Mouse (Mus musculus) hindbrain, embryonic 12.5 days (tissue): ENCODE measurements around the gene Cntf. TPM values are rescaled to one million over a fixed set of nuclear protein-coding genes. Genes with fewer than 3 reads are reported as not detected.
"Not testable (repeated sequence)": the region's sequence is repeated elsewhere in the genome, so short reads cannot be mapped to it uniquely, and the experiment has no call there.

Experiments
- ATAC-seq: fragments of 200-750 bp; cut with Nextera tagmentation; 2 replicates; pipeline ENCODE4 v1.8.0; 2017; ENCODE audit warnings: moderate TSS enrichment; ENCODE audit not compliant: low FRiP score
- H3K27ac ChIP-seq: fragments of 300-500 bp; sonication (generic); 2 replicates; pipeline ENCODE4 v1.5.1; 2016; ENCODE audit warnings: mild to moderate bottlenecking
- H3K27me3 ChIP-seq: fragments of 300-500 bp; sonication (generic); 2 replicates; pipeline ENCODE4 v1.6.1; 2016; ENCODE audit warnings: mild to moderate bottlenecking
- H3K36me3 ChIP-seq: fragments of 300-500 bp; sonication (generic); 2 replicates; pipeline ENCODE4 v1.6.1; 2016; ENCODE audit warnings: mild to moderate bottlenecking
- H3K4me1 ChIP-seq: fragments of 300-500 bp; sonication (generic); 2 replicates; pipeline ENCODE4 v1.6.1; 2016
- H3K4me2 ChIP-seq: fragments of 300-500 bp; sonication (generic); replicated peaks from 2 replicates; pipeline ENCODE4 v1.6.1; 2016; ENCODE audit warnings: mild to moderate bottlenecking
- H3K4me3 ChIP-seq: fragments of 300-500 bp; sonication (generic); 2 replicates; pipeline ENCODE4 v1.5.1; 2016; ENCODE audit warnings: mild to moderate bottlenecking
- H3K9ac ChIP-seq: fragments of 300-500 bp; sonication (generic); 2 replicates; pipeline ENCODE4 v1.6.1; 2016; ENCODE audit warnings: mild to moderate bottlenecking, moderate library complexity
- H3K9me3 ChIP-seq: fragments of 300-500 bp; sonication (generic); replicated peaks from 2 replicates; pipeline ENCODE4 v1.6.1; 2016; ENCODE audit warnings: mild to moderate bottlenecking
- WGBS: fragments of 180-500 bp; shearing (Covaris S2); methylation state at CpG from one replicate; pipeline ENCODE4 v1.1.7; 2016; 5-methylcytosine and 5-hydroxymethylcytosine counted together
- polyA plus RNA-seq: library from polyadenylated mRNA; unstranded; fragments of >200 nt; fragmentation: Nextera tagmentation; extraction: Ambion mirVana; gene quantifications from 2 replicates; pipeline ENCODE4 v1.2.1, GENCODE M21; 2016

The Cntf gene
- polyA plus RNA-seq, 1 experiment from 2014 or later = 1.6 TPM

GRCm38 (mm10) chr19:12756286-12756685 lies 9.1 kb downstream of the Cntf start:
- no peaks in the 10 kb centered on the region for H3K9me3 ChIP-seq
- H3K4me2 ChIP-seq = no peak overlapping the region
- no peak overlapping the region for H3K4me3 ChIP-seq
- no peaks in the 10 kb centered on the region for H3K4me1 ChIP-seq
- H3K27ac ChIP-seq = no peak overlapping the region
- H3K9ac ChIP-seq = no peak overlapping the region
- no peaks in the 10 kb centered on the region for H3K36me3 ChIP-seq
- no peaks in the 10 kb centered on the region for H3K27me3 ChIP-seq
- 78% methylated on average over 3 of the region's 3 CpGs for WGBS
- ATAC-seq = no peak

GRCm38 (mm10) chr19:12731950-12732349 lies 33.5 kb downstream of the Cntf start:
- Histone ChIP-seq H3K27me3 (no peaks in the 10 kb centered on the region), H3K4me1 (no peaks in the 10 kb centered on the region), H3K9me3 (no peaks in the 10 kb centered on the region; the same call in 1 of the 2 replicates), H3K36me3 (no peaks in the 10 kb centered on the region), H3K27ac (no peak overlapping the region), H3K9ac (no peak overlapping the region), H3K4me3 (no peak overlapping the region), H3K4me2 (no peak overlapping the region)
- no peak for ATAC-seq
- 91% methylated on average over 2 of the region's 2 CpGs for WGBS

- Histone ChIP-seq H3K9me3 (no peaks in the 10 kb centered on the region; the same call in 1 of the 2 replicates), H3K4me3 (no peak overlapping the region), H3K36me3 (no peaks in the 10 kb centered on the region), H3K27ac (no peak overlapping the region), H3K4me1 (no peaks in the 10 kb centered on the region), H3K27me3 (no peaks in the 10 kb centered on the region), H3K4me2 (no peak overlapping the region), H3K9ac (no peak overlapping the region)
- WGBS = 54% methylated on average over 1 of the region's 1 CpGs
- no peak for ATAC-seq
Measured at GRCm38 (mm10) chr19:12731036-12731435, 34.4 kb downstream of the Cntf start.

DNA sequence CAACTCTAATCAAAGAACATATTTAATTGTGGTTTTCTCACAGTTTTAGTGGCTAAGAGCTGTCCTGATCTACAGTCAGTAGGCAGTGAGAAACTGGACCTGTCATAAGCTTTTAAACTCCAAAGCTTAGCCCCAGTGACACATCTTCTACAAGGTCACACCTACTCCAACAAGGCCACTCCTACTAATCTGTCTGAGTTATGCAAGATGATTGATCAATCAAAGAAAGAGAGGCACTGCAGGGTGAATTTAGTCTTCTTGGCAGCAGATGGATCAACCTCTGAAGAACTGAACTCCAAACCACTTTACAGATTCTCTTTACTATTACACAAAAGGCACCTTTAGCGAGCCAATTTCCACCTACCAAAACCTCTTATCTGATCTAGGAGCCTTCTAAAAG lies 39.6 kb downstream of the Cntf start:
- Histone ChIP-seq H3K9me3 (no peaks in the 10 kb centered on the region), H3K4me2 (no peak overlapping the region), H3K36me3 (no peaks in the 10 kb centered on the region), H3K4me1 (no peaks in the 10 kb centered on the region), H3K27me3 (no peaks in the 10 kb centered on the region), H3K9ac (no peak overlapping the region), H3K4me3 (no peak overlapping the region), H3K27ac (no peak overlapping the region)
- 84% methylated on average over 1 of the region's 1 CpGs for WGBS
- ATAC-seq = no peak

GRCm38 (mm10) chr19:12722308-12722707 lies 43.1 kb downstream of the Cntf start:
- H3K9ac ChIP-seq = no peak overlapping the region
- H3K4me1 ChIP-seq = no peaks in the 10 kb centered on the region
- no peaks in the 10 kb centered on the region for H3K36me3 ChIP-seq
- H3K27me3 ChIP-seq = no peaks in the 10 kb centered on the region
- ATAC-seq = no peak
- no peak overlapping the region for H3K4me2 ChIP-seq
- no peaks in the 10 kb centered on the region for H3K9me3 ChIP-seq
- no peak overlapping the region for H3K4me3 ChIP-seq
- H3K27ac ChIP-seq = no peak overlapping the region
- WGBS = 70% methylated on average over 2 of the region's 3 CpGs

- not testable (repeated sequence) for H3K4me2 ChIP-seq, H3K27ac ChIP-seq, H3K4me3 ChIP-seq, H3K9me3 ChIP-seq, H3K27me3 ChIP-seq, H3K9ac ChIP-seq, ATAC-seq, H3K4me1 ChIP-seq, H3K36me3 ChIP-seq
- WGBS = 87% methylated on average over 7 of the region's 7 CpGs
Measured at GRCm38 (mm10) chr19:12721596-12721995, 43.8 kb downstream of the Cntf start.

GRCm38 (mm10) chr19:12720919-12721318 lies 44.5 kb downstream of the Cntf start:
- not testable (repeated sequence) for H3K9ac ChIP-seq, H3K27ac ChIP-seq, H3K4me1 ChIP-seq, H3K4me3 ChIP-seq, H3K27me3 ChIP-seq, H3K36me3 ChIP-seq, H3K4me2 ChIP-seq, ATAC-seq, H3K9me3 ChIP-seq
- WGBS = 87% methylated on average over 5 of the region's 5 CpGs

GRCm38 (mm10) chr19:12720463-12720862 lies 45.0 kb downstream of the Cntf start:
- 70% methylated on average over 2 of the region's 2 CpGs for WGBS
- Histone ChIP-seq H3K4me2 (no peak overlapping the region), H3K27me3 (no peaks in the 10 kb centered on the region), H3K4me3 (no peak overlapping the region), H3K27ac (no peak overlapping the region), H3K9me3 (no peaks in the 10 kb centered on the region), H3K9ac (no peak overlapping the region), H3K4me1 (no peaks in the 10 kb centered on the region), H3K36me3 (no peaks in the 10 kb centered on the region)
- ATAC-seq = no peak

DNA sequence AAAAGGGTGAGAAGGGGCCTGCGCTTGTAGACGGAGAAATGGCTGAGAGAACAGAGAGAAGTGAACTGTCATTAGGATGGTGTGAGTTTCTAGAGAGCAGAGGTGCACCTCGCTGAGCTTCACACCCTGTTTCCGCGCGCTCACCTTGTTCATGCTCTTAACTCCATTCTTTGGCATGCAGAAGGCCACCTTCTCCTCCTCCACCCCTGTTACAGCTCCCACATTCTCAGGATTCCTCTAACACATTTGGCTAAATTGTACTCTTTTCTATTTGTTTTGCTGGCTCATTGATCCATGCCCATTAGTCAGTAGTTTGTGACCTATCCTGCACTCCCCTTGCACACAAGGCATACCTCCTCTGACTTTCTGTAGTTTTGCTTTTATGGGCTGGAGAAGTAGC lies 46.2 kb downstream of the Cntf start:
- Histone ChIP-seq H3K4me3 (no peak overlapping the region), H3K27me3 (no peaks in the 10 kb centered on the region), H3K9ac (no peak overlapping the region), H3K9me3 (no peaks in the 10 kb centered on the region), H3K4me2 (no peak overlapping the region), H3K4me1 (no peaks in the 10 kb centered on the region), H3K27ac (no peak overlapping the region), H3K36me3 (no peaks in the 10 kb centered on the region)
- WGBS = 82% methylated on average over 6 of the region's 6 CpGs
- ATAC-seq = no peak

Other genes with a start within 250 kb of the Cntf start
- 15.6 and 17.2 TPM in 2 replicates for gene Fam111a, start 219.9 kb downstream of the Cntf start, polyA plus RNA-seq
- gene Gm4952, start 165.7 kb downstream of the Cntf start, polyA plus RNA-seq = not detected in 2 replicates
- not detected in 2 replicates for gene Glyat, start 132.3 kb downstream of the Cntf start, polyA plus RNA-seq
- not detected in 2 replicates for gene Olfr1442, start 95.2 kb downstream of the Cntf start, polyA plus RNA-seq
- gene Olfr1443, start 87.5 kb downstream of the Cntf start, polyA plus RNA-seq = not detected in 2 replicates
- gene Keg1, start 69.8 kb downstream of the Cntf start, polyA plus RNA-seq = not detected in 2 replicates
- 20.8 and 20.9 TPM in 2 replicates for gene Zfp91, start 30.5 kb upstream of the Cntf start, polyA plus RNA-seq
- gene Lpxn, start 30.6 kb upstream of the Cntf start, polyA plus RNA-seq = 0.53 and 0.66 TPM in 2 replicates
- gene Gm5244, start 81.0 kb upstream of the Cntf start, polyA plus RNA-seq = not detected in 2 replicates
- not detected in 2 replicates for gene Olfr1444, start 91.7 kb upstream of the Cntf start, polyA plus RNA-seq
- not detected in 2 replicates for gene Olfr1445, start 118.2 kb upstream of the Cntf start, polyA plus RNA-seq
- gene Olfr1446, start 127.9 kb upstream of the Cntf start, polyA plus RNA-seq = not detected in 2 replicates
- gene Olfr1447, start 138.1 kb upstream of the Cntf start, polyA plus RNA-seq = not detected in 2 replicates
- gene Olfr1448, start 158.8 kb upstream of the Cntf start, polyA plus RNA-seq = not detected in 2 replicates
- not detected in 2 replicates for gene Olfr1449, start 165.2 kb upstream of the Cntf start, polyA plus RNA-seq
- not detected in 2 replicates for gene Olfr1450, start 184.6 kb upstream of the Cntf start, polyA plus RNA-seq
- not detected in 2 replicates for gene Olfr1451, start 229.4 kb upstream of the Cntf start, polyA plus RNA-seq